Mouse (Mus musculus): ENCODE results near the gene Dnajc15. TPM values are rescaled to one million over a fixed set of nuclear protein-coding genes. Genes with fewer than 3 reads are reported as not detected.

Dnajc15 gene
- polyA plus RNA-seq, 1 experiment: 39.7 TPM

- Histone ChIP-seq H3K4me3 (replicated peaks; ENCODE audit: insufficient read depth, low read depth, low read length) (no peak overlapping the region), H3K27me3 (ENCODE audit: control insufficient read depth, insufficient read depth, low read length) (no peaks in the 10 kb centered on the region), H3K27ac (ENCODE audit: insufficient read depth, low read length) (no peak overlapping the region), H3K4me1 (ENCODE audit: control insufficient read depth, insufficient read depth, low read length) (no peaks in the 10 kb centered on the region)
- DNase-seq: no peak
- TF ChIP-seq POLR2A (IDR thresholded peaks at IDR 0.05; ENCODE audit: borderline replicate concordance, insufficient read depth, low read length): no peak
- no peak for TF ChIP-seq CTCF (IDR thresholded peaks at IDR 0.05; ENCODE audit: borderline replicate concordance, insufficient read depth, low read depth, low read length)
- WGBS: 73% methylated on average over 7 of the region's 7 CpGs
Measured at GRCm38 (mm10) chr14:77794285-77794949, 80.5 kb downstream of the Dnajc15 start.

- H3K27ac ChIP-seq (ENCODE audit: insufficient read depth, low read length): no peak overlapping the region
- DNase-seq: no peak
- TF ChIP-seq CTCF (IDR thresholded peaks at IDR 0.05; ENCODE audit: borderline replicate concordance, insufficient read depth, low read depth, low read length) (no peak), POLR2A (IDR thresholded peaks at IDR 0.05; ENCODE audit: borderline replicate concordance, insufficient read depth, low read length) (no peak)
- WGBS: 95% methylated on average over 6 of the region's 6 CpGs
- H3K27me3 ChIP-seq (ENCODE audit: control insufficient read depth, insufficient read depth, low read length): no peaks in the 10 kb centered on the region
- H3K4me3 ChIP-seq (replicated peaks; ENCODE audit: insufficient read depth, low read depth, low read length): no peak overlapping the region
- H3K4me1 ChIP-seq (ENCODE audit: control insufficient read depth, insufficient read depth, low read length): no peaks in the 10 kb centered on the region
Measured at GRCm38 (mm10) chr14:77792998-77793397, 81.9 kb downstream of the Dnajc15 start.

DNA sequence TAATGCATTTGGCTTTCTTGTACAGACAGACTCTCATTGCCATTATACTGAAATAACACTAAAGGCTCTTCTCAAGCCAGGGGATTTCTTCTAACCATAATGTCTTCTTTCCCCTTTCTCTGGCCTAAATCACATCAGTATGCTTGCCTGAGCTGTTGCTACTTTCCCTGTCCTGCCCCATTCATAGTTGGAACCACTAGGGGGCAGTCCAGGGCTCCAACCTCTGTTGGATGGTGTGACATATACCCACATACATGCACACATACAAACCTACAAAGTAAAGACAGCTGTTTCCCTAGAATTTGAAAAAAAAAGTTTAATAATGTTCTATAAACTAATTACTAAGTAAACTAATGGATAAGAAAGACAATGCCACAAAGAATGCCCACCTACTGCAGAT lies 91.7 kb downstream of the Dnajc15 start:
- H3K27me3 ChIP-seq (ENCODE audit: control insufficient read depth, insufficient read depth, low read length): no peaks in the 10 kb centered on the region

DNA sequence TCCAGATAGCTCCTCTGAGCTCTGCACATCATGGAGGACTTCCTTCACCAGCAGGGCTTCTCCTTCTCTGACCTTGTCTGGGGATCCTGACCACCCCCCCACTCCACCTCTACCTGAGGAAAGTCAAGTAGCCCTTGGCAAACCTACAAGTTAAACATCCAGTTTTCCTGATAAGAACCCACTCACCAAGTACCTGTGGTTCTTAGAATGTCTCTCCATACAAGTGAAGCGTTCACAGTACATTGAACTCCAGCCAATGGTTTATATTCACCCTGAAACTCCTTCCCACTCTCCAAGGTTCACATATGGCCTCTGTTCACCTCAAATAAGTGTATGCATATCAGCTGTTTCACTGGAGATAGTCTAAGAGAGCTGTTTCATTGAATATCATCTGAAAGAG lies 97.6 kb downstream of the Dnajc15 start:
- Histone ChIP-seq H3K4me1 (ENCODE audit: control insufficient read depth, insufficient read depth, low read length) (no peaks in the 10 kb centered on the region), H3K4me3 (replicated peaks; ENCODE audit: insufficient read depth, low read depth, low read length) (no peak overlapping the region), H3K27me3 (ENCODE audit: control insufficient read depth, insufficient read depth, low read length) (no peaks in the 10 kb centered on the region; the same call in 1 of the 2 replicates), H3K27ac (ENCODE audit: insufficient read depth, low read length) (no peak overlapping the region)
- no peak for DNase-seq
- TF ChIP-seq CTCF (IDR thresholded peaks at IDR 0.05; ENCODE audit: borderline replicate concordance, insufficient read depth, low read depth, low read length) (no peak), POLR2A (IDR thresholded peaks at IDR 0.05; ENCODE audit: borderline replicate concordance, insufficient read depth, low read length) (no peak)
- 80% methylated on average over 1 of the region's 1 CpGs for WGBS

More for the DNA sequence above, 91.7 kb downstream of the Dnajc15 start:
- no peak for TF ChIP-seq POLR2A (IDR thresholded peaks at IDR 0.05; ENCODE audit: borderline replicate concordance, insufficient read depth, low read length)
- TF ChIP-seq CTCF (IDR thresholded peaks at IDR 0.05; ENCODE audit: borderline replicate concordance, insufficient read depth, low read depth, low read length): no peak
- Histone ChIP-seq H3K27ac (ENCODE audit: insufficient read depth, low read length) (no peak overlapping the region), H3K4me1 (ENCODE audit: control insufficient read depth, insufficient read depth, low read length) (no peaks in the 10 kb centered on the region), H3K4me3 (replicated peaks; ENCODE audit: insufficient read depth, low read depth, low read length) (no peak overlapping the region)
- DNase-seq: no peak

DNA sequence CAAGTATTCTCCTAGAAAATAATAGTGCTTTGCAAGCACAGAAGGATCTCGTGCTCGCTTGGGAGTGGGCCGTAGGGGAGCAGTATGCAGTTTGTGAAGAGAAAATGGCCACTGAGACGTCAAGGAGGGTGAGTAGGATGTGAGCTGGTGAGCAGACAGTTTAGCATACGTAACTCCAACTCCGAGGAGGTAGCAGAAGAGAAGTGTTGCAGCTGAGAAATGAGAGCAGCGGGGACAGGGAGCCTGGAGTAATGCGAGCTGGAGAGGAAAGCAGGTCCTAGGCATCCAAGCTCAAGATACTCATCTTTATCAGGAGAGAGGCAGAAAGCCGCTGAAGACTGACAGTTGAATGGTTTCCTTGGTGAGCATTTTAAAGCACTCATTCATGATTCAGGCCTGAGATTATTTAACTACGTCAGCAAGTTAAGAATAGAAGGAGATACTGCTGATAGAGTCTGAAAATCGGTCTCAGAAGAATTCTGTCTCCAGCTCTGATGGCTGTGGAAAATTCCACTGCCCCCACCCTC lies 98.9 kb downstream of the Dnajc15 start:
- H3K4me1 ChIP-seq (ENCODE audit: control insufficient read depth, insufficient read depth, low read length): no peaks in the 10 kb centered on the region
- H3K27ac ChIP-seq (ENCODE audit: insufficient read depth, low read length): no peak overlapping the region
- WGBS: 86% methylated on average over 11 of the region's 11 CpGs
- no peak overlapping the region for H3K4me3 ChIP-seq (replicated peaks; ENCODE audit: insufficient read depth, low read depth, low read length)
- H3K27me3 ChIP-seq (ENCODE audit: control insufficient read depth, insufficient read depth, low read length): no peaks in the 10 kb centered on the region; the same call in 1 of the 2 replicates
- TF ChIP-seq CTCF (IDR thresholded peaks at IDR 0.05; ENCODE audit: borderline replicate concordance, insufficient read depth, low read depth, low read length) (no peak), POLR2A (IDR thresholded peaks at IDR 0.05; ENCODE audit: borderline replicate concordance, insufficient read depth, low read length) (no peak)
- no peak for DNase-seq

DNA sequence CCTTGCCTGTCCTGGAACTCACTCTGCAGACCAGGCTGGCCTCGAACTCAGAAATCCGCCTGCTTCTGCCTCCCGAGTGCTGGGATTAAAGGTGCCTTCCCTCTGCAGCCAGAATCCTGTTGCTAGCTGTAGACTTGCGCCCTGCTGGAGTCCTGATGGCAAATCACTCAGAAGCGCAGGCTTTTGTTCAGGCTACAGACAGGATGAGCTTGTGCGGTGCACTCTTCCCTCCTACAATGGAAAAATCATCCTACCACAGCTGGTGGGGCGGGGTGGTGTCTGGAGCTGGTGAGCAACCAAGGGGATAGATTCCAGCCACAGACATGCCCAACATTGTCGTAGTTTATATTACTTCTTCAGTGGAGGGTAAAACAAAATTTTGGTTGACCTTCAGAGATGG lies 101.6 kb downstream of the Dnajc15 start:
- Histone ChIP-seq H3K4me3 (replicated peaks; ENCODE audit: insufficient read depth, low read depth, low read length) (no peak overlapping the region), H3K4me1 (ENCODE audit: control insufficient read depth, insufficient read depth, low read length) (no peaks in the 10 kb centered on the region), H3K27me3 (ENCODE audit: control insufficient read depth, insufficient read depth, low read length) (no peaks in the 10 kb centered on the region; the same call in 1 of the 2 replicates), H3K27ac (ENCODE audit: insufficient read depth, low read length) (no peak overlapping the region)
- DNase-seq: no peak
- TF ChIP-seq POLR2A (IDR thresholded peaks at IDR 0.05; ENCODE audit: borderline replicate concordance, insufficient read depth, low read length) (no peak), CTCF (IDR thresholded peaks at IDR 0.05; ENCODE audit: borderline replicate concordance, insufficient read depth, low read depth, low read length) (no peak)
- WGBS: 58% methylated on average over 8 of the region's 8 CpGs

DNA sequence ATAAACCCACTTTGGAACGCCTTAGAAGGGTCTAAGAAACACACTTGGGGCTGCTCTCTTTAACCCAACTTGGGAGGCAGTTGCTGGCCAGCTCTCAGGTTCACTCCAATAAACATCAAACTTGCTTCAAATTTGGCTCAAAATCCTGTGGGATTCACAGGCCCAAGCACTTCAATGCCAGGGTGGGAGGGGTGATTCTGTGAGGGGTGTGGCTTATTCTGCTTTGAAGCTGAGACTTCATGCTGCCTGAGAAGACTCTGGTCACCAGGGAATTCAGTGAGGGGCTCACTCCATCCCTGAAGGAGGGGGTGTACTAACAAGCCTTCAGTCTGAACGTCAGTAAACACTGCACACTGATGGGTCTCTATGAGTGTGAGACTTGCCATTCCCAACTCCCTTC lies 103.3 kb downstream of the Dnajc15 start:
- H3K4me3 ChIP-seq (replicated peaks; ENCODE audit: insufficient read depth, low read depth, low read length): no peak overlapping the region
- 61% methylated on average over 2 of the region's 2 CpGs for WGBS
- H3K27ac ChIP-seq (ENCODE audit: insufficient read depth, low read length): no peak overlapping the region
- TF ChIP-seq CTCF (IDR thresholded peaks at IDR 0.05; ENCODE audit: borderline replicate concordance, insufficient read depth, low read depth, low read length): no peak
- no peak for TF ChIP-seq POLR2A (IDR thresholded peaks at IDR 0.05; ENCODE audit: borderline replicate concordance, insufficient read depth, low read length)
- H3K4me1 ChIP-seq (ENCODE audit: control insufficient read depth, insufficient read depth, low read length): no peaks in the 10 kb centered on the region
- DNase-seq: no peak
- no peaks in the 10 kb centered on the region; the same call in 1 of the 2 replicates for H3K27me3 ChIP-seq (ENCODE audit: control insufficient read depth, insufficient read depth, low read length)

Other genes with a start within 250 kb of the Dnajc15 start
- gene Epsti1, start 29.1 kb upstream of the Dnajc15 start, polyA plus RNA-seq (2012; rRNA removed): 0.25 and 0.28 TPM in 2 replicates
- 0.51 and 1.1 TPM in 2 replicates for gene Fam216b, start 213.9 kb upstream of the Dnajc15 start, polyA plus RNA-seq (2012; rRNA removed)